Mouse (Mus musculus) layer of hippocampus, adult 2 months (tissue): Measurements from ENCODE around the gene Ctbp1. TPM values are rescaled to one million over a fixed set of nuclear protein-coding genes. Genes with fewer than 3 reads are reported as not detected.

Experiments used
- DNase-seq, 2 experiments: peaks; one replicate each; pipeline ENCODE4 v3.0.0; 2022; ENCODE audit warnings: low spot score in 2 of 2
- H3K27ac ChIP-seq: fragments of 200-600 bp; 2 replicates; pipeline ENCODE4 v1.8.1; 2022
- H3K4me3 ChIP-seq: fragments of 200-600 bp; 2 replicates; pipeline ENCODE4 v1.8.1; 2022; ENCODE audit warnings: mild to moderate bottlenecking
- CTCF ChIP-seq: fragments of 200-600 bp; conservative IDR thresholded peaks from 2 replicates; pipeline ENCODE4 v1.8.1; 2022; ENCODE audit warnings: antibody characterized with exemption, mild to moderate bottlenecking, moderate library complexity
- total RNA-seq, 2 experiments: library from RNA; stranded (reverse); gene quantifications; 2 replicates each; pipeline ENCODE4 v1.2.3; 2021

Gene Ctbp1
- total RNA-seq, 2 experiments from 2014 or later, result 285 to 286 TPM

DNA sequence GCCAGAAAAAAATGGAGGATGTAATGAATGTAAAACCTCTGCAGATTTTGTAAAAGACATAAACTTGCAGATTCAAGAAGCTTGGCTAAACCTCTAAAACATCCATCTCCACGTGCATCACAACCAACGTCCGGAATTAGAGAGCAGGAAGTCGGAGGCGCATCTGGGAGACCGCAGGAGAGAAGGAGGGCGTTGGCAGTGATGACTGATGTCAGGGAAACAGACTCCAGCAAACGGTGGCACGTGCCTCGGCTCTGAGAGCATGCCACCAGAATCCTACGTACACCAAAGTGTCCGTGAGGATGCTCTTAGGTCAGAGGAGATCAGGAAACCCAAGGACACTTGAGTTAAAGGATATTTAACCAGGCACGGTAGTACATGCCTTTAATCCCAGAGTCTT, 73.1 kb downstream of the Ctbp1 start:
- DNase-seq, result no peak
- no peak overlapping the region for H3K27ac ChIP-seq
- no peak for TF ChIP-seq CTCF
- H3K4me3 ChIP-seq, result no peak overlapping the region

DNA sequence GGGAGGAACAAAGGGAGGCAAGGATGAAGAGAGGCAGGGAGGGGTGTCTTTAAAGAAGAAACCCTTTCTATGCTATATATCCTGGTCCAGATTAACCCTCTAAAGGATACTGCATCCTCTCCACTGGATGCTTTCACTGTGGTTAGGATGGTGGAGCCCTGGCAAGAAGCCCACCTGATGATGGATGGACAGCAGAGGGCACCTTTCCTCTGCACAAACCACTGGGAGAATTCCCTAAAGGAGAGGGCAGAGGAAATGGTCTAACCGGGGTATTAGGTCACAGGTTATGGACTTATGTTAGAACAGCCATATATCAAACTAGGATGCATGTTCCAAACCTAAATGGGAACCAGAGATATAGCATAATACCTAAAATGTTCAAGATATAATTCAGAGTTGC, 74.7 kb downstream of the Ctbp1 start:
- Histone ChIP-seq H3K4me3 (no peak overlapping the region), H3K27ac (no peak overlapping the region)
- no peak for TF ChIP-seq CTCF
- no peak for DNase-seq

Other genes starting within 250 kb of the Ctbp1 start
- under 1 TPM; 0.18 to 0.25 TPM for gene Slc5a1, start 170.8 kb downstream of the Ctbp1 start, total RNA-seq
- gene Spon2, start 56.5 kb downstream of the Ctbp1 start, total RNA-seq, result under 1 TPM in 1 of 2 experiments, not detected in 1; 0.34 TPM
- gene Maea, start 60.5 kb upstream of the Ctbp1 start, total RNA-seq, result 10 to 100 TPM; 93.7 to 97.5 TPM
- gene Uvssa, start 103.6 kb upstream of the Ctbp1 start, total RNA-seq, result 1 to 10 TPM; 5.9 to 7.0 TPM
- gene Nkx1-1, start 159.0 kb upstream of the Ctbp1 start, total RNA-seq, result not detected